Mouse (Mus musculus) cerebellum, adult 9-11 months (tissue): Measurements from ENCODE around the gene Ppp6r2.

Experiments
- DNase-seq: peaks from one replicate; pipeline ENCODE4 v3.0.0; 2022

Gene Ppp6r2

DNA sequence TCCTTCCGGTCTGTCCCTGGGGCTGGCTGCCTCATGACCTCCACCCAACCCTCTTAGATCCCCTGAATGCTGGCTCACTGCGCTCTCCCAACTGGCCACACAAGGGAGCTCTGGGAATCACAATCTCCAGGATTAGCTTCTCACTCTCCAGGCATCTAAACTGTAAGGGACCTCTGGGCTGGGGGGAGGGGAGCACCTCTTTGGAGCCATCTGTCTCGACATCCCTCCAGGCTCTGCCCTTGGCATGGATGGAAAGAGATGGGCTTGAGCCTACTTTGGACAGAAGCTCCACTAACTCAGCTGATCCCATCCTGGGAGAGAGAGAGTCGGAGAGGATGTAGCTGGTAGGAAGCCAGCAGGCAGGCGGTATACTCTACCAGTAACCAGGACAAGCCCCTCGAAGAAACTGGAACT lies 29.0 kb upstream of the Ppp6r2 start:
- peak; percentile 83 for DNase-seq

DNA sequence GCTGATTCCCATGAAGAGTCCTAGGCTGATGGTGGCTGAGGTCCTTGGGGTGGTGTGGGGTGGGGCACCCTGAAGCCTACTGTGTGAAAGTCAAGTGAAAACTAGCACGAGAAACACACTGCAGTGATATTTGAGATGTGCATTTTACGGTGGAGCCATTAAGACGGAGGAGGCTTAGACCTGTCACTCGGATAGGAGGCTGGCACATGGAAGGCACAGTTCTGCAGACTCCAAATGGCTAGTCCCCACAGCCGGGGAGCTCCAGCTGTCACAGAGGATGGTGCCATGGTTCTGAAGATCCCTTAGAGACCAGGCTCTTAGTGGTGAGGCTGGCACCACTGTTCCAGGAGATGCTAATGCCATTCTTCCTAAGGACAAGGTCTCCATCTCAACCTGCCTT lies 28.5 kb upstream of the Ppp6r2 start:
- peak; percentile 63 for DNase-seq

DNA sequence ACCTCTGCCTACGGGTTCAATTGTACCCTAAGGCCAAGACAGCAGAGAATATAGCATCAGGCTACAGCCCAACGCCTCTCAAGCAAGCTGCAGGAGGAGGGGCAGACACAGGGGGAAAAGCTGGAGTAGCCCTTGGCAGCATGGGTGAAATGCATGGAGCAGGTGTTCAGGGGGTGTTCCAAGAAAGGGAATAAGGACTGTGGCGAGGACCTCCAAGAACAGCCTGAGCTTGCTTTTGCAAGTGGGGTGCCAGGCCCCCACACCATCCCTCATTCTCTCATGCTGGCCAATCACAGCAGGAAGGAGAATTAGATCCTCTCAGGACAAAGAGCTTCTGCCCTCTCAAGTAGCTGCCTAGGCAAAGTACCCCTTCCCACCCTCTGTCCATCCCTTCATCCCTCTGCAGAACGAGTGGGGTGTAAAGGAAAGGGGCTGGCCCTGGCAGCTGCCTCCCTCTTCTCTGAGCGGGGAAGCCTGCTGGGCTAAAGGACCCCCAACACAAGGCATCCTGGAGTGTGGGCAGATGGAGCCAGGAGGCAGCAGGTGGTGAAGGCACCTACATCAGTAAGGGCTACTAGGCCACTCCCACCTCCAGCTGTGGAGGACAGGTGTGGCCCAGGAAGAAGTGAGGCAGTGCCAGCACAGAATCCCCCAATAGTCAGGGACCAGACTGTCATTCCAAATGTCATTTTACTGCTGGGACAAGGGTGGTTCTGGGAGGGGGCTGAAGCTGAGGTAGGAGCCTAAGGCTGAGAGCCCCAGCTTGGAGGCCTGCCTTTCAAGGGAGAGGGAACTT lies 27.0 kb upstream of the Ppp6r2 start:
- DNase-seq: peak; percentile 60

DNA sequence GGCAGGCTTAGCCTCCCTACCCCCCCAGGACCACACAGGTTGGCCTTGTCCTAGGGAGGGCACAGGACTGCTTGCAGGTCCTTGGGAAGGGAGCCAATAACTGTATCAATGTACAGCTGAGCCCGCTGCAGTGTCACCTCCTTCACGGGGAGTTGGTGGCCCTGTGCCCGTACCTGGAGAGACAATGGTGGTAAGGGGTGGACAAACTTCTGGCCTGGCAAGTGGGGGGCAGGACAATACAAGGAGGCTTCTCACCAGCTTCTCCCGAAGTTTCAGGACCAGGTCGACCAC lies 26.5 kb upstream of the Ppp6r2 start:
- no peak for DNase-seq

DNA sequence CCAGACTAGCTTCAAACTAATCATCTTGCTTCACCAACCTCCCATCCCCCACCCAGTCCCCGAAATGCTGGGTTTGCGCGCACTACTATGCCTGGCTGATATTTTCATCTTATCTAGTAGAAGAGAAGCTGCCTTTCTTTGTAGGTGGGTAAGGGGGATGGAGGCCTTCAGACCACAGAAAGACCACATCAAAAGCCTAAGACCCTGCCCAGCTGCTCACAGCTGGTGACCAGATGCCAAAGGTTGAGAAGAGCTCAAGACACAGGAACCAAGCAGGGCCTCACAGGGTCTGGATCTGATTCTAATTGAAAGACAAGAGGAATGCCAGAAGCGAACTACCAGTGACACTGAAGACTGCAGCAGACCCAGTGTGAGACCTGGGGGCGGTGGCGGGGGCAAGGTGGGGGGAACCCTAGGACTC lies 16.1 kb upstream of the Ppp6r2 start:
- peak; percentile 55 for DNase-seq

DNA sequence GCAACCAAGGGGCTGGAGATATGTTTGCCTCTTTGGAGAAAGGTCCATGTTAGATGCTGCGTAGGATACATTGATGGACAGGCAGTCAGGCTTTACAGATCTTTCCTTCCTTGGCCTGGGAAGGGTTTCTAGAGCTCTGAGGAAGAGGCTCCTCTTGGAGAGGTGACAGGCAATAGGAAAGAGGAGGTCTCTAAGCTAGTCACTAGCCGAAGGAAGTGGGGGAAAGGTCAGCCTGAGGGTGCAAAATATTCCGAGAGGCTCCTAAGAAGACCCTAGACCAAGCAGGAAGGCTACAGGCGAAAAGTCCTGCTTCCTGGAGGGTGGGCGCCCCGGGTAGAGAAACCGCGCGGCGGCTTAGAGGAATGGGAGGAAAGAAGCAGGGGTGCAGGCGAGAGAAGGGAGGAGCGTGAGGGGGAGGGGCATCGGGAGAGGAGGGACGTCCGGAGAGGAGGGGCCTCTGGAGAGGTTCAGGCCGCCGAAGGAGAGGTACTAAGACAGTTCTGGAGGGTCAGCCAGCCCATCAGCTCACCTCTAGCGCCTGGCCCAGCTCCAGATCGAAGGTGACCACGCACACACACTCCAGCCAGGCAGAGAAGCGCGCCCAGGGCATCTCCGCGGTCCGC lies 15.6 kb upstream of the Ppp6r2 start:
- DNase-seq: peak; percentile 91

DNA sequence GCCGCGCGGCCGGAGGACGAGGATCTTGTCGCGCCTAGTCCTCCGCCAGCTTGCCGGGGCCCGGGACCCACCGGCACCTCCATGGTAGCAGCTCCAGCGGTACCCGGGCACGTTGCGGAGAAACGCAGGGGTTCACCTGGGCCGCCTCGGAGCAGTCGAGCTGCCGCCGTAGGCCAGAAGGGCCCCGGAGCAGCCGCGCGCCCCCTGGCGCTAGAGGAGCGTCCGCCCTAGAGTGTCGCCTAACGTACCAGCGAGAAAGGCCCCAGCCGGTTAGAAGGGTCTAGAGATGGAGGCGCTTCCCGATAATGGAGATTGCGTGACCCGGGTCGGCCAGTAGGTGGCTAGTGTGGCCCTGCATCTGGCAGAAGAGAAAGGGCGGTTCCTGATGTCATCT lies 15.0 kb upstream of the Ppp6r2 start, which contains the start of gene Dennd6b:
Dennd6b (minus strand) TSS at position 184 of the 394 bp plus-strand sequence.
- peak; percentile 98 for DNase-seq

DNA sequence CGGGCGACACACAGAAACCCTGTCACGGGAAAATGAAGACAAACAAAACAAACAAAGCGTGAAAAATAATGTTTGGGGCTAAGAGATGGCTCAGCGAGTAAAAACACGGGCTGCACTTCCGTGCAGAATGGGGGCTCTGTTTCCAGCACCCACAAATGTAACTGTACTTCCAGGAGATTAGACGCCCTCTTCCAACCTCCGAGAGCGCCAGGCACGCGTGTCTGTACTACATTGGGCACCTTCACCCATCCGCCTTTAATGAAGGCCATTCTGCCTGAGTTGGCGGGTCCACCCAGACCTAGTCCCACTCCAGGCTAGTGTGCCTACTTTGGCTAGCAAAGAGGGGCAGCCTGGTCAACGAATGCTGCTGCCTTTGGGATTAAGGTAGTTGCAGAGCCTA lies 14.3 kb upstream of the Ppp6r2 start:
- peak; percentile 47 for DNase-seq

DNA sequence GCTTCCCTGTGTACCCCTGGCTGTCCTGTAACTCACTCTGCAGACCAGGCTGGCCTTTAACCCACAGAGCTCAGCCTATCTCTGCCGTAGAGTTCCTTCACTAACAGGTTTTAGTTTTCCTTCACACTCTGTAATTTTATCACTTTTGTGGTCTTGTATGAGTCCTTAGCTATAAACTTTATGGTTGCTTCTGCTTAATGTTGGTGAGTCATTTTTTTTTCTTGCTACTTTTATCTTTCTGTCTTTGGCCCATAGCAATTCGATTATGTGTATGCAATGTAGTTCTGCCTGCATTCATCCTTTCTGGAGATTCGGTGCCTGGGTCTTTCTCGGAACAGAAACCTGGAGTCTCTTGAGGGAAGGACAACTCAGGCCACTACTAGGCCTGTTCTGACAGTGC lies 3.9 kb upstream of the Ppp6r2 start:
- no peak for DNase-seq

DNA sequence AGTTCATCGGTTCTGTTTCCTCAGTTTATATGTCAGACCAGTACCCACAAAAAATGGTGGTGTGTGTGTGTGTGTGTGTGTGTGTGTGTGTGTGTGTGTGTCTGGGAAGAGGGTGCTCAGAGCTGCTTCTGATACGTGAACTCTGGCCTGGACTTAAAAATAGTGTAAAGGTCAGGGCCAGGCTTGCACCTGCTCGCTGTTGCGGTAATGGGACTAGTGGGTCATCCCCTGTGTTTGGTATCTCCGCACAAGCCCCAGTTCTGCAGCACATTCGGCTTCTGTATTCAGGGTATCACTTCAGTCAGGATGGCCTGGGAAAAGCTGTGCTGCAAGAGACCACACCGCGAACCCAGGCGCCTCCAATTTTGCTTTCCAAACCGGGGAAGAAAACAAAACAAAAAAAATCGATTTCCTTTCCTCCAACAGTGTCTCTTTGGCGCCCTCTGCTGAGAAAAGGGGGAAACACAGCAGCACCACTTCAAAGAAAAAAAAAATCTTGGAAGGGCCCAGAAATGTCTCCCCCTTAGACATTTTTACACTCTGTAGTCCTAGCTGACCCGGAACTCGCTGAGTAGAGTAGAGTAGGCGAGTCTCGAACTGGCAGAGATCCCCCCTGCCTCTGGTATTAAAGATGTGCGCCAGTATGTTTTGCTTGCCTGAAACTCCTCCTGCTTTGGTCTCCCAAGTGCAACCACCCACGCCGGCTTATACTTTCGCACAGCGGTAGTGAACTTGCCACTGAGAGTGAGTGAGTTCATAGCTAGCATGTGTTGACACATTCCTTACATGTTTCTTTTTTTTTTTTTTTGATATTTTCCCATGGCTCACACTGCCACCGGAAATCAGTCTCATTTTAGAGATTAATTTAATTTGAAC lies 1.2 kb upstream of the Ppp6r2 start:
- peak; percentile 86 for DNase-seq

DNA sequence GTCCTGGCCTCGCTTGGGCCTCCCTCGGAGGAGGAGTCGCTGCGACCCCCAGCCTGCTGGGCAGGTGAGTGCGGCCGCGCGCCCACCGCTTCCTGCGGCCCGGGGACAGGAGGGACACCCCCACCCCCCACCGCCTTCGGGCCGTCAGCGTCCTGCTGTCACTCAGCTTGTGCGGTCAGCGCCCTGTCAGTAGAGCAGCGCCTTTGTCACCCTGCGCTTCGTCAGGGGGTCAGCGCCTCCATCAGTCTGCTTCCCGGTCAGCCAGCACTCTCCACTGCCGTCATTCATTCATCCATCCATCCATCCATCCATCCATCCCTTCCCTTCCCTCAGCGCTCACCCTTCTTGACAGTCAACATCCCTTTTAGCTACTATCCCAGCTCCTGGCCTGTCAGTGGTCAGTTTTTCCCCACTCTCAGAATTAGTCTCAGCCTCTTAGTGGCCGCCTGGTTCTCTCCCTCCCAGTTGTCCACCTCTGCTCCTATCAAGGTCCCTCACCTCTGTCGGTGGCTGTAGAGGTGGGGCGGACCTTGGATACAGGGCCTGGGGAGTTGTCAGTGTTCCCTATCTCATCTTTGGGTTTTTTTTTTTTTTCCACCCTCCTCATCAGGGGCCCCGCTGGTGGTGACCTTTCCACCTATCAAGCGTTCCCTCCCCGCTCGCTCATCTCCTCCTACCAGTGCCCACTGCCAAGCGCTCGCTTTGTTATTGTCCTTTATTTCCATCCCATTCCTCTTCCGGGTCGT lies 536 bp downstream of the Ppp6r2 start:
- peak; percentile 77 for DNase-seq

DNA sequence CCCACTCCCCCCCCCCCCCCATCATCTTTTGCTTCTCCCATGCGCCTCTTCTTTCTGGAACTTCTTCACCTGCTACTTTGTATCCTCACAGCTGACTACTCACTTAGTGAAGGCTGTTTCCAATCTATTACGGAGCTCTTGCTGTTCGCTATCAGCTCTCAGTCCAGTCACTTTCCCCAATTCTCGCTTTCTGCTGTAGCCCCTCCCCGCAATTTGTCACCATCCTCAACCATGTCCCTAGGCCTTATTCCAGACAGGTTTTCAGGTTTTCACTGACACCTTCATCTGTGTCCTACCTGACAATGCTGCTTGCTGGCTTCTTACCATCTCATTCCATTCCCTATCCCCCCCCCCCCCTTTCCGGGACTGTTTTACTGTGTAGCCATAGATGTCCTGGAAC lies 1.1 kb downstream of the Ppp6r2 start:
- peak; percentile 57 for DNase-seq

DNA sequence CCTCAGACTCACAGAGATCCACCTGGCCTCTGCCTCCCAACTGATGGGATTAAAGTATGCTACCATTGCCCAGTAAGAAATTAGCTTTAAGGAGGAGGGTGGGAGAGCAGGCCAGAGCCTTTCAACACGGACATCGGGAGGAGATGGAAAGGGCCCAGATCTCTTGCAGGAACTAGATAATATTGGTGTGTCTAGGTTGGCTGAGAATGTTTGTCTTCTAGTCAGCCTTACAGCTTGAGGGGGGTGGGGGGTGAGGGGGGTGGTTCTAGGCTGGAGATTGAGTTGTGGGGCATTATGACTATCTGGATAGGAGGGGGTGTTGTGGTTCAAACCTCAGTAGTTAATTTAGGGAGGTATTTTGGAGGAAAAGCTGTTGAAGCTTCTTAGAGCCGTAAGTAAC lies 2.2 kb downstream of the Ppp6r2 start:
- no peak for DNase-seq

DNA sequence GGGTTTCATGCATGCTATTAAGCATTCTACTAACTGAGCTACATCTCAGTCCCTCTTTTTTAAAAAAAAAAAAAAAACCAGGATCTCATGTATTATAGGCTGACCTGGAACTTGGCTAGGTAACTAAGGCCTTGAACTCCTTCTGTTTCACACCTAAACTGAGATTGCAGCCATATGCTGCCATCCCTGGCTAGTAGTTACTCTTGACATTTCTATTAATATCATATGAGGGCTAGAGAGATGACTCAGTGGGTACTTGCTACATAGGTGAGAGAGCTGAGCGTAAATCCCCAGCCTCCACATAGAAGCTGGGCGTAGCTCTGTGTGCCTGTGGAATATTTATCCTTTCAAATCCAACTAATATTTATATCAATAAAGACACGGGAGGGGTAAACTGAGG lies 3.6 kb downstream of the Ppp6r2 start:
- peak; percentile 59 for DNase-seq

DNA sequence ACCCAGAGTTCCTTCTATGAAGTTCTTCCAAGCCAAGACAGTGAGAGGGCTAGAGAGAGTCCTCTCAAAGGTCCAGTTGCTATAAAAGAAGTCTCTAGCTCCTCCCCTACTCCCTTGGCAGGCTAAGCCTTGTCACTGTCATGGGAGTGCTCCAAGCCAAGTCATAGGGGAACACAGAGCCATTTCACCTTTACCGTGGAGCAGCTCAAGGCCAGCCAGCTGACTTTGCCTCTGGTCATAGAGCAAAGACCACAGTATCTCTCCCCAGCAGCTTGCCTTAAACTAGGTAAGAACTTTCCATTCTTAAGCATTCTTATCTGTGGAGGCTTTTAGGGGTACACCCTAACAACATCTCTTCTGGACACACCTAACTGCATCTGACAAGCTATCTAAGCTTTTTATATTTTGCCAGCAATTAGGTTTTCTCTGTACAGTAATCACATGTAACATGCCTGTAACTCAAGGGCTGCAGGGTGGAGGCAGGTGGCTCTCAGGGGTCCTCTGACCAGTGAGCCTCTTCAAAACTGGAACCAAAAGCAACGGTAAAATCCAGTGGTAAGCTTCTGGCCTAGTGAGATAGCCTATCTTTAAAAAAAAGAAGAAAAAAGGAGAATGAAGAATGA lies 4.4 kb downstream of the Ppp6r2 start:
- peak; percentile 70 for DNase-seq

DNA sequence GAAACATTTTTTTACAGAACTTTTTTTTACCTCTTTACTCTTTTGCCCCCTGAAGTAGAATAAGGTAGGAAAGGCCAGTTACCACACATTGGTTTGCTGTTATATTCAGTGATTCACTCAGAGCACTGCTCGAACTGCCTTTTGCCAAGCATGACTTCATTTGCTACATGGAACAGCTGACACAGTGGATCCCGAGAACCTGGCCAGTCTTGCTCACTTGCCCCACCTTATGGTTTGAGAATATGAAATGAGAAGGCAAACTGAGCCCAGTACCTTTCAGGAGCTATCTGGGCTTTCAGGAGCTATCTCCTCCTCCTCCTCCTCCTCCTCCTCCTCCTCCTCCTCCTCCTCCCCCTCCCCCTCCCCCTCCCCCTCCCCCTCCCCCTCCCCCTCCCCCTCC lies 22.2 kb downstream of the Ppp6r2 start:
- peak; percentile 86 for DNase-seq

DNA sequence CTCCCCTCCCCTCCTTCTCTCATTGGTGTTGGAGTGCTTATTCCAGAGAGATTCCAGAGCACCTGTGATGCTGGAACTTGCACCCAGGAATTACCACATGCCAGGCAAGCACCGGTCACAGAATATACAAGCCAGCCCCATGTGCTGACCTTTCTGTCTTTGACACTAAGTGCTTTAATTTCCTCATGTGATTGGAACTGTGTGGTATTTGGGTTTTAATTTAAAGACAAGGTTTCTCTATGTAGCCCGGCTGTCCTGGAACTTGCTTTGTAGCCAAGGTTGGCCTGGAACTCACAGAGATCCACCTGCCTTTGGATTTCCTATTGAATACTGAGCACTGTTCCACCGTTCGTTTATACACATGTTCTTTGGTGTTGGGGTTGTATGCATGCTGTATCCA lies 22.7 kb downstream of the Ppp6r2 start:
- no peak for DNase-seq

DNA sequence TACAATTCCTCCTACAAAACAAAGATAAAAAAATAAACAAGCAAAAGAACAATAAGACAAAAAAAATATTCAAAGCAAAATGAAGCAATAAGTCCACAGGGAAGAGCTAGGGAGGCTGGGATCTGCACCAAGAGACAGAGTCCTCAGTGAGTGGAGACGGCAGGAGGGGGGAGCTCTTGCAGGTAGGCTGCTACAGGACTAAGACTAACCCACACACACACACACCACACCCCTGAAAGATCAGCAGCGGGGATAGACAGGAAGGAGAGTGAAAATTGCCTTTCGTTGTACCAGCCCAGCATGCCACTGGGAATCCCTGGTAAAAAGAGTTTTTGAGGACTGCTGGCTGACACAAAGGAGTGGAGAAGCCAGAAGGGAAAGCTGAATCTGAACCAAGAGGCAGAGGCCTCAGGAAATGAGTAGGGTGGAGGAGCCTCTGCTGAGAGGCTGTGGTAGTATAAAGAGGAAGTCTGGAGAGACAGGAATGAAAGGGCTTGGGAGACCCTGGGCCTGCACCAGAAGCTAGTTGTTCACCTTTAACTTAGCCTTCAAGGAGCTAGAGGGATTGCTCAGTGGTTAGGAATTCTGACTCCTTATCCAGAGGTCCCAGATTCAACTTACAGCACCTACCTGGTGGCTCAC lies 28.5 kb downstream of the Ppp6r2 start:
- no peak for DNase-seq

DNA sequence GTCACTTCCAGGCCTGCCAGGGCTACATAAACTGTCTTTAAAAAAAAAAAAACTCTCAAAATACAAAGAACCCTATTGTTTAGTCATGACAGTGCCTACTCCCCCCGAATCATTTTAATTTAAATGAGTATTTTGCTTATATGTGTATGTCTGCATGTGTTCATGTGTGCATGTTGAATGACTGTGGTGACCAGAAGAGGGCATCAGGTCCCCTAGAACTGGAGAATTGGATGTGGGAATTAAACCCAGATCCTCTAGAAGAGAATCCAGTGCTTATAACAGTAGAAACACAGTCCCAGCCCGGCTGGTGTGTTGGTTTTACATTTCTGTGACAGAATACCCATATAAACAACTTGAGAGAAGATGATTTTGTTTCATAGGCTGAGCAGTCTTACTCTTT lies 29.7 kb downstream of the Ppp6r2 start:
- no peak for DNase-seq

DNA sequence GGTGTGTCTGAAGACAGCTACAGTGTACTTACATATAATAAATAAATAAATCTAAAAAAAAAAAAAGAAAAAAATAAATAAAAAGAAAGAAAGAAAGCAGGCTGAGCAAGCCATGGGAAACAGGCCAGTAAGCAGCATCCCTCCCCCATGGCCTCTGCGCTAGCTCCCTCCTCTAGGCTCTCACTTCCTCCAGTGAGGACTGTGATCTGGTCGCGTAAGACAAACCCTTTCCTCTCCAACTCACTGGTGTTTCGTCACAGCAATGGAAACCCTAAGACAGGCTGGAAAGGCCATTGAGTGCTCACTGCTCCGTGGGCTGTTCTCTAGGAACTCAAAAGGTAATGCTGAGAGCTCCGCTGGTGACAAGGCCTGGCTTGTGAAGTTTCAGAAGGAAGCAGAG lies 37.7 kb downstream of the Ppp6r2 start:
- no peak for DNase-seq

DNA sequence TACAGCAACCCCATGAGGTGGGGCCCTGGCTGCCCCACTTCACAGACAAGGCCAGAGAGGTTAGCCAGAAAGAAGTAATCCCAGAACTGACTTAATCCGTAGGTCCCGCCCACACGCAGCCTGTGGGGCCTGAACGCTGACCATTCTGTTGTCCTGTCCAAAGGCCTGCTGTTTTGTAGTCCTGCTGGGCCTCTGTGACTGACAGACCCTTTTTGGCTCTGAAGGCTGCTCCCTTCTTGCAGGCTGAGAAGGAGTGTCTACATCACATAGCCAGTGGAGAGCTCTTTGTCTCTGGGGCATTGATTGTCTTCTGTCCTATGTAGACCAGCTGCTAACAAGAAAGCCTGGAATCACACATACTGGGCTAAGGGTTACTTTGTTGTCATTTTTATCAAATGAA lies 44.0 kb downstream of the Ppp6r2 start:
- no peak for DNase-seq

DNA sequence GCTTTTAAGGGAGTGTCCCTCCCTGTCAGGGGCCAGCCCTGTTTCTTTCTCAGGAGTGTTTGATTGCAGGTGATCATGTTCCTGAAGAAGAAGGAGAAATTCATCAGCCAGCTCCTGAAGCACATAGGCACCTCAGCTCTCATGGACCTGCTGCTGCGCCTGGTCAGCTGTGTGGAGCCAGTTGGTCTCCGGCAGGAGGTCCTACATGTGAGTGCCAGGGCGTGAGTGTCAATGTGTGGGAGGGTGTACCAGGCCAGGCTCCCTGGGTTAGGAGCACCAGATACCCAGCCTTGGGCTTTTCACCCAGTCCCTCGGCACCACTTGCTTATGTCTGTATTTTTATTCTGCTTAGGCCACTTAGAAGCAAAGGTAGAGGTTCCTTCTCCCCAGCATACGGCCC lies 47.6 kb downstream of the Ppp6r2 start:
- DNase-seq: peak; percentile 84
